Mouse (Mus musculus): ENCODE results near the gene Arhgef1. TPM values are rescaled to one million over a fixed set of nuclear protein-coding genes. Genes with fewer than 3 reads are reported as not detected.
A peak's percentile ranks its signal among the peaks of the same experiment; 100 is the strongest.

Arhgef1 gene
- polyA plus RNA-seq, 1 experiment from 2014 or later, result 63.3 TPM

GRCm38 (mm10) chr7:24964897-24965535 lies 62.3 kb downstream of the Arhgef1 start:
- H3K9me3 ChIP-seq (replicated peaks; ENCODE audit: control insufficient read depth, low read length), result no peaks in the 10 kb centered on the region
- no peaks in the 10 kb centered on the region for H3K27me3 ChIP-seq (ENCODE audit: control insufficient read depth, insufficient read depth, low read length)
- no peaks in the 10 kb centered on the region for H3K4me1 ChIP-seq (ENCODE audit: control insufficient read depth, insufficient read depth, low read length)
- ATAC-seq (replicated peaks; ENCODE audit: insufficient number of reproducible peaks, low FRiP score, low TSS enrichment), result no peak
- H3K36me3 ChIP-seq (ENCODE audit: control insufficient read depth, insufficient read depth, low read length), result no peaks in the 10 kb centered on the region
- no peak overlapping the region for H3K4me3 ChIP-seq (ENCODE audit: low read depth, low read length)
- H3K9ac ChIP-seq (ENCODE audit: low read depth, low read length), result no peak overlapping the region
- H3K4me2 ChIP-seq, result no peak overlapping the region
- H3K27ac ChIP-seq (ENCODE audit: low read depth, low read length), result no peak overlapping the region
- WGBS (ENCODE audit: insufficient replicate concordance), result 9% methylated on average over 5 of the region's 5 CpGs

- H3K4me3 ChIP-seq (ENCODE audit: low read depth, low read length), result no peak overlapping the region
- no peaks in the 10 kb centered on the region; the same call in 1 of the 2 replicates for H3K4me1 ChIP-seq (ENCODE audit: control insufficient read depth, insufficient read depth, low read length)
- H3K27me3 ChIP-seq (ENCODE audit: control insufficient read depth, insufficient read depth, low read length), result no peaks in the 10 kb centered on the region
- ATAC-seq (replicated peaks; ENCODE audit: insufficient number of reproducible peaks, low FRiP score, low TSS enrichment), result no peak
- 82% methylated on average over 8 of the region's 8 CpGs for WGBS (ENCODE audit: insufficient replicate concordance)
- H3K9me3 ChIP-seq (replicated peaks; ENCODE audit: control insufficient read depth, low read length), result no peaks in the 10 kb centered on the region
- no peak overlapping the region for H3K9ac ChIP-seq (ENCODE audit: low read depth, low read length)
- H3K36me3 ChIP-seq (ENCODE audit: control insufficient read depth, insufficient read depth, low read length), result no peaks in the 10 kb centered on the region
- H3K27ac ChIP-seq (ENCODE audit: low read depth, low read length), result no peak overlapping the region
- H3K4me2 ChIP-seq, result no peak overlapping the region
These were observed 65.3 kb downstream of the Arhgef1 start for GRCm38 (mm10) chr7:24967966-24968365.

GRCm38 (mm10) chr7:24968463-24968862 lies 65.8 kb downstream of the Arhgef1 start:
- no peaks in the 10 kb centered on the region for H3K9me3 ChIP-seq (replicated peaks; ENCODE audit: control insufficient read depth, low read length)
- H3K9ac ChIP-seq (ENCODE audit: low read depth, low read length), result no peak overlapping the region
- 64% methylated on average over 6 of the region's 6 CpGs for WGBS (ENCODE audit: insufficient replicate concordance)
- H3K27me3 ChIP-seq (ENCODE audit: control insufficient read depth, insufficient read depth, low read length), result no peaks in the 10 kb centered on the region
- H3K27ac ChIP-seq (ENCODE audit: low read depth, low read length), result no peak overlapping the region
- no peak overlapping the region for H3K4me2 ChIP-seq
- ATAC-seq (replicated peaks; ENCODE audit: insufficient number of reproducible peaks, low FRiP score, low TSS enrichment), result no peak
- H3K4me1 ChIP-seq (ENCODE audit: control insufficient read depth, insufficient read depth, low read length), result no peaks in the 10 kb centered on the region; the same call in 1 of the 2 replicates
- no peaks in the 10 kb centered on the region for H3K36me3 ChIP-seq (ENCODE audit: control insufficient read depth, insufficient read depth, low read length)
- no peak overlapping the region for H3K4me3 ChIP-seq (ENCODE audit: low read depth, low read length)

GRCm38 (mm10) chr7:24969805-24970204 lies 67.1 kb downstream of the Arhgef1 start:
- Histone ChIP-seq H3K4me2 (no peak overlapping the region), H3K4me3 (ENCODE audit: low read depth, low read length) (no peak overlapping the region), H3K4me1 (ENCODE audit: control insufficient read depth, insufficient read depth, low read length) (no peaks in the 10 kb centered on the region; the same call in 1 of the 2 replicates), H3K9me3 (replicated peaks; ENCODE audit: control insufficient read depth, low read length) (no peaks in the 10 kb centered on the region), H3K36me3 (ENCODE audit: control insufficient read depth, insufficient read depth, low read length) (no peaks in the 10 kb centered on the region), H3K27me3 (ENCODE audit: control insufficient read depth, insufficient read depth, low read length) (no peaks in the 10 kb centered on the region), H3K27ac (ENCODE audit: low read depth, low read length) (no peak overlapping the region), H3K9ac (ENCODE audit: low read depth, low read length) (no peak overlapping the region)
- no peak for ATAC-seq (replicated peaks; ENCODE audit: insufficient number of reproducible peaks, low FRiP score, low TSS enrichment)
- 75% methylated on average over 11 of the region's 12 CpGs for WGBS (ENCODE audit: insufficient replicate concordance)

- 96% methylated on average over 3 of the region's 3 CpGs for WGBS (ENCODE audit: insufficient replicate concordance)
- H3K27ac ChIP-seq (ENCODE audit: low read depth, low read length), result no peak overlapping the region
- H3K4me1 ChIP-seq (ENCODE audit: control insufficient read depth, insufficient read depth, low read length), result no peaks in the 10 kb centered on the region; the same call in 1 of the 2 replicates
- no peak overlapping the region for H3K4me3 ChIP-seq (ENCODE audit: low read depth, low read length)
- no peaks in the 10 kb centered on the region for H3K27me3 ChIP-seq (ENCODE audit: control insufficient read depth, insufficient read depth, low read length)
- no peak overlapping the region for H3K4me2 ChIP-seq
- ATAC-seq (replicated peaks; ENCODE audit: insufficient number of reproducible peaks, low FRiP score, low TSS enrichment), result no peak
- no peaks in the 10 kb centered on the region for H3K36me3 ChIP-seq (ENCODE audit: control insufficient read depth, insufficient read depth, low read length)
- no peaks in the 10 kb centered on the region for H3K9me3 ChIP-seq (replicated peaks; ENCODE audit: control insufficient read depth, low read length)
- no peak overlapping the region for H3K9ac ChIP-seq (ENCODE audit: low read depth, low read length)
These were observed 67.6 kb downstream of the Arhgef1 start for GRCm38 (mm10) chr7:24970341-24970740.

- Histone ChIP-seq H3K4me1 (ENCODE audit: control insufficient read depth, insufficient read depth, low read length) (no peaks in the 10 kb centered on the region; the same call in 1 of the 2 replicates), H3K36me3 (ENCODE audit: control insufficient read depth, insufficient read depth, low read length) (no peaks in the 10 kb centered on the region), H3K9ac (ENCODE audit: low read depth, low read length) (no peak overlapping the region; the same call in 1 of the 2 replicates), H3K27me3 (ENCODE audit: control insufficient read depth, insufficient read depth, low read length) (no peaks in the 10 kb centered on the region), H3K4me2 (peak overlapping the region; percentile 74), H3K27ac (ENCODE audit: low read depth, low read length) (no peak overlapping the region), H3K9me3 (replicated peaks; ENCODE audit: control insufficient read depth, low read length) (no peaks in the 10 kb centered on the region), H3K4me3 (ENCODE audit: low read depth, low read length) (peak overlapping the region; percentile 69)
- 6% methylated on average over 19 of the region's 19 CpGs for WGBS (ENCODE audit: insufficient replicate concordance)
- no peak for ATAC-seq (replicated peaks; ENCODE audit: insufficient number of reproducible peaks, low FRiP score, low TSS enrichment)
These were observed 68.7 kb downstream of the Arhgef1 start for GRCm38 (mm10) chr7:24971261-24971971.

- under 1% methylated on average over 45 of the region's 45 CpGs for WGBS (ENCODE audit: insufficient replicate concordance)
- Histone ChIP-seq H3K36me3 (ENCODE audit: control insufficient read depth, insufficient read depth, low read length) (no peaks in the 10 kb centered on the region), H3K9me3 (replicated peaks; ENCODE audit: control insufficient read depth, low read length) (no peaks in the 10 kb centered on the region), H3K9ac (ENCODE audit: low read depth, low read length) (peak within 1 kb of the TSS; percentile 68), H3K4me3 (ENCODE audit: low read depth, low read length) (peak within 1 kb of the TSS; percentile 69), H3K4me2 (peak within 1 kb of the TSS; percentile 74), H3K27me3 (ENCODE audit: control insufficient read depth, insufficient read depth, low read length) (no peaks in the 10 kb centered on the region), H3K27ac (ENCODE audit: low read depth, low read length) (peak within 1 kb of the TSS; percentile 60), H3K4me1 (ENCODE audit: control insufficient read depth, insufficient read depth, low read length) (no peaks in the 10 kb centered on the region; the same call in 1 of the 2 replicates)
- peak; percentile 90 for ATAC-seq (replicated peaks; ENCODE audit: insufficient number of reproducible peaks, low FRiP score, low TSS enrichment)
These were observed 69.5 kb downstream of the Arhgef1 start, which contains the start of gene Rabac1 for GRCm38 (mm10) chr7:24971972-24972893. Gene Rabac1, minus strand, starts transcription at chr7:24972754.

GRCm38 (mm10) chr7:24973208-24973607 lies 70.5 kb downstream of the Arhgef1 start:
- H3K4me3 ChIP-seq (ENCODE audit: low read depth, low read length), result no peak overlapping the region
- no peak overlapping the region for H3K27ac ChIP-seq (ENCODE audit: low read depth, low read length)
- H3K9me3 ChIP-seq (replicated peaks; ENCODE audit: control insufficient read depth, low read length), result no peaks in the 10 kb centered on the region
- H3K4me2 ChIP-seq, result no peak overlapping the region
- H3K27me3 ChIP-seq (ENCODE audit: control insufficient read depth, insufficient read depth, low read length), result no peaks in the 10 kb centered on the region
- no peaks in the 10 kb centered on the region for H3K36me3 ChIP-seq (ENCODE audit: control insufficient read depth, insufficient read depth, low read length)
- no peak overlapping the region for H3K9ac ChIP-seq (ENCODE audit: low read depth, low read length)
- WGBS (ENCODE audit: insufficient replicate concordance), result 72% methylated on average over 4 of the region's 4 CpGs
- no peaks in the 10 kb centered on the region; the same call in 1 of the 2 replicates for H3K4me1 ChIP-seq (ENCODE audit: control insufficient read depth, insufficient read depth, low read length)
- ATAC-seq (replicated peaks; ENCODE audit: insufficient number of reproducible peaks, low FRiP score, low TSS enrichment), result no peak

Measured in heart, embryonic 11.5 days (tissue).